Mouse (Mus musculus): ENCODE measurements around the gene Mapk6. TPM values are rescaled to one million over a fixed set of nuclear protein-coding genes. Genes with fewer than 3 reads are reported as not detected.

The Mapk6 gene
- polyA plus RNA-seq, 1 experiment from 2014 or later = 15.4 TPM

- no peak overlapping the region for H3K27ac ChIP-seq (replicated peaks)
- H3K4me2 ChIP-seq = no peak overlapping the region
- WGBS (ENCODE audit: insufficient replicate concordance) = 71% methylated on average over 4 of the region's 4 CpGs
- no peak overlapping the region for H3K4me3 ChIP-seq (replicated peaks)
- H3K9ac ChIP-seq = no peak overlapping the region
- H3K27me3 ChIP-seq = no peaks in the 10 kb centered on the region; the same call in 1 of the 2 replicates
- no peaks in the 10 kb centered on the region for H3K9me3 ChIP-seq (replicated peaks)
- peaks cover 26% of the 10 kb centered on the region for H3K4me1 ChIP-seq (replicated peaks)
- no peak for ATAC-seq (ENCODE audit: insufficient read depth)
- no peaks in the 10 kb centered on the region for H3K36me3 ChIP-seq (replicated peaks)
Observed at GRCm38 (mm10) chr9:75435291-75435690, 25.5 kb upstream of the Mapk6 start.

DNA sequence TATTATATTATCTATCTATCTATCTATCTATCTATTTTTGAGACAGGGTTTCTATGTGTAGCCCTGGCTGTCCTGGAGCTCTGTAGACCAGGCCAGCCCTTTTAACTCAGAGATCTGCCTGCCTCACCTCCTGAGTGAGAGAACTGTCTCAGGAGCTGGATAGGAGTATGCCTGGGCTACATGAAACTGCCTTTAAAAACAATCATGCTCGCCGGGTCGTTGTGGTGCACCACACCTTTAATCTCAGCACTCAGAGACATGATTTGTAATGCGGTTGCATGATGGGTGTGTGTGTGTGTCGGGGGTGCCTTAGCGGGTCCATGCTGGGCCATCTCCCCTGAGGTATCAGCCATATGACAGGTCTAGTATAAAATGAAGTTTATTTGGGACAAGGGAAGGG, 25.1 kb upstream of the Mapk6 start:
- no peak overlapping the region for H3K4me2 ChIP-seq
- no peaks in the 10 kb centered on the region; the same call in 1 of the 2 replicates for H3K27me3 ChIP-seq
- peaks cover 26% of the 10 kb centered on the region for H3K4me1 ChIP-seq (replicated peaks)
- H3K27ac ChIP-seq (replicated peaks) = no peak overlapping the region
- no peaks in the 10 kb centered on the region for H3K9me3 ChIP-seq (replicated peaks)
- H3K4me3 ChIP-seq (replicated peaks) = no peak overlapping the region
- WGBS (ENCODE audit: insufficient replicate concordance) = 52% methylated on average over 6 of the region's 6 CpGs
- H3K9ac ChIP-seq = no peak overlapping the region
- ATAC-seq (ENCODE audit: insufficient read depth) = no peak
- H3K36me3 ChIP-seq (replicated peaks) = no peaks in the 10 kb centered on the region

DNA sequence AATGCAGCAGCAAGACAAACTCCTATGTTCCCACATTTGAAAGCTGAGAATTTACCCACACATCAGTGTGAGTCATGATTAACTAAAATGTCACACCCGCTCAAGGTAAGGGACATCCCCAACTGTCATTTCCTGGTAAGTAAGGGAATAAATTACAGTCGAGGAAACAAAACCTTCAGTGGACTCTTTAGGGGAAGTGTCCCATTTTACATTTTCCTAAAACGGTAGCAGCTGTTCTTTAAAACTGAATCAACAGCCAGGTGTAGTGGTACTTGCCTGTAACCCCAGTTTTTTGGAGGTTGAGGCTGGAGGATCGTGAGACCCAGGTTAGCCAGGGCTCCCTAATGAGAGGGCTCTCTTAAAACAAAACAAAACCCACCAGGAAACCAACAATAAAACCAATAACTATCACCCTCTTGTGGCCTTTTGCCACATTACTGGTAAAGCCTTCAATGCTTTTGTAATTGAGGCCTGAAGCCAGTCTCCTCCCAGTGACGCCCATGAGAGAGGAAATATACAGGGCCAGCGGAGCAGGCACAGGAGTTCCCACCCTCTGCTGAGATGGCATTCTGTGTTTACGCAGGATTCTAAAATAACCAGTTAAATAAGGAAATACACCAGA, 24.5 kb upstream of the Mapk6 start:
- WGBS (ENCODE audit: insufficient replicate concordance) = 10% methylated on average over 7 of the region's 7 CpGs
- Histone ChIP-seq H3K36me3 (replicated peaks) (no peaks in the 10 kb centered on the region), H3K4me3 (replicated peaks) (no peak overlapping the region), H3K9ac (no peak overlapping the region), H3K4me1 (replicated peaks) (peaks cover 26% of the 10 kb centered on the region), H3K4me2 (no peak overlapping the region), H3K27me3 (no peaks in the 10 kb centered on the region; the same call in 1 of the 2 replicates), H3K9me3 (replicated peaks) (no peaks in the 10 kb centered on the region), H3K27ac (replicated peaks) (no peak overlapping the region)
- ATAC-seq (ENCODE audit: insufficient read depth) = no peak

DNA sequence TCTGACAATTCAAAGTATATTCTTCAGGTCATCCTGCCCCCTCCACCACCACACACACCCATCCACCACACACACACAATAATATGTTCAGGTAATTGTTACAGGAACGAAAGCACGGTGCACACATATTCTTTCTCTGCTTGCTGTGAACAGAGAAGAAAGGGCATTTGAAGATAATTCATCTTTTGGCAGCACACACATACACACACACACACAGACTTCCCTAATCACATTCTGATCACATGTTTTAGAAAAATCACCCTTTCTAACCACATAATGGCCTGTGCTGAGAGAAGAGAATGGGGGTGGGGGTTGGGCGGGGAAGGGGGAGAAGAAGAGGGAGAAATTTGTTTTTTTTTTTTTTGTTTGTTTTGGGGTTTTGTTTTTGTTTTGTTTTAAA, 22.9 kb upstream of the Mapk6 start:
- ATAC-seq (ENCODE audit: insufficient read depth) = no peak
- H3K9me3 ChIP-seq (replicated peaks) = no peaks in the 10 kb centered on the region
- no peaks in the 10 kb centered on the region; the same call in 1 of the 2 replicates for H3K27me3 ChIP-seq
- 64% methylated on average over 3 of the region's 3 CpGs for WGBS (ENCODE audit: insufficient replicate concordance)
- peaks cover 23% of the 10 kb centered on the region for H3K4me1 ChIP-seq (replicated peaks)
- H3K4me2 ChIP-seq = no peak overlapping the region
- no peak overlapping the region for H3K27ac ChIP-seq (replicated peaks)
- H3K9ac ChIP-seq = no peak overlapping the region
- H3K36me3 ChIP-seq (replicated peaks) = no peaks in the 10 kb centered on the region
- no peak overlapping the region for H3K4me3 ChIP-seq (replicated peaks)

DNA sequence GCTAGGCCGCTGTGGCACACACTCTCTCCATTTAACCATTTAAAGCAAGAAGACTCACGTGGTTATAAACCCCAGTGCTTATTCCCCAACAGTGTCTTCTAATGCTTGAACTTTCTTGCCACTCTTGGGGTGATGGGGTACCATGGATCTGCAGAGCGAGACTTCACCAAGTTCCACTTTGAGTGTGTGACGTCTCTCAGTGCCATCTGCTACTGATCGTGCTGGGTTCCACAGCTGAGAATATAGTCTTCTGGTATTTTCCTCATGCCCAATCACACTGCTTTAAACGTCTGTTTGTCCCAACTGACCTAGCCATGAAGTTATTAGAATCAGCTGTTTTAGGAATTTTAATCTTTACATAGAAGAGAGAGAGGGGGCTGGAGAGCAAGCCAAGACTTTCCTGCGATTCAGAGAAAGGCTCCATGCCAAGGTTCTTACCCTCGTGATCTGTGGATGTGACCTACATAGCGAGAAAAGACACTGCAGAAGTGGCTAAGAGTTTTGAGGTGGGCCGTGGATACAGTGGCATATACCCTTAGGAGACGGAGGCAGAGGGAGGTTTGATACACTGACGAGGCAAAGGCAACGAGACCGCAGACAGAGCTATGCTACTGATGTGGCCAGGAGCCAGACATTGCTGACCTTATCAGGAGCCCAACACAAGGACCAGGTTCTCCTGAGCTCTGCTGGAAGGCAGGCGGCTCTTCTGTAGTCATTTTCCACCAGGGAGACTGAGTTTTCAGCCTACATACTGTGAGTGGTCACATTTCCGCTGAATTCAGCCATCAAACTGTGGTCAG, 21.2 kb upstream of the Mapk6 start:
- H3K4me1 ChIP-seq (replicated peaks) = peaks cover 22% of the 10 kb centered on the region
- H3K27ac ChIP-seq (replicated peaks) = no peak overlapping the region
- no peaks in the 10 kb centered on the region for H3K36me3 ChIP-seq (replicated peaks)
- H3K9ac ChIP-seq = no peak overlapping the region
- WGBS (ENCODE audit: insufficient replicate concordance) = 48% methylated on average over 16 of the region's 16 CpGs
- peak; percentile 36; the same call in 1 of the 2 replicates for ATAC-seq (ENCODE audit: insufficient read depth)
- H3K27me3 ChIP-seq = no peaks in the 10 kb centered on the region; the same call in 1 of the 2 replicates
- no peak overlapping the region for H3K4me2 ChIP-seq
- H3K9me3 ChIP-seq (replicated peaks) = no peaks in the 10 kb centered on the region
- no peak overlapping the region for H3K4me3 ChIP-seq (replicated peaks)

GRCm38 (mm10) chr9:75429657-75430056, 19.9 kb upstream of the Mapk6 start:
- Histone ChIP-seq H3K4me2 (no peak overlapping the region), H3K4me1 (replicated peaks) (peaks cover 16% of the 10 kb centered on the region; the same call in 1 of the 2 replicates), H3K36me3 (replicated peaks) (no peaks in the 10 kb centered on the region), H3K9me3 (replicated peaks) (no peaks in the 10 kb centered on the region), H3K27ac (replicated peaks) (no peak overlapping the region), H3K27me3 (no peaks in the 10 kb centered on the region), H3K4me3 (replicated peaks) (no peak overlapping the region), H3K9ac (no peak overlapping the region)
- WGBS (ENCODE audit: insufficient replicate concordance) = 62% methylated on average over 1 of the region's 1 CpGs
- ATAC-seq (ENCODE audit: insufficient read depth) = no peak

DNA sequence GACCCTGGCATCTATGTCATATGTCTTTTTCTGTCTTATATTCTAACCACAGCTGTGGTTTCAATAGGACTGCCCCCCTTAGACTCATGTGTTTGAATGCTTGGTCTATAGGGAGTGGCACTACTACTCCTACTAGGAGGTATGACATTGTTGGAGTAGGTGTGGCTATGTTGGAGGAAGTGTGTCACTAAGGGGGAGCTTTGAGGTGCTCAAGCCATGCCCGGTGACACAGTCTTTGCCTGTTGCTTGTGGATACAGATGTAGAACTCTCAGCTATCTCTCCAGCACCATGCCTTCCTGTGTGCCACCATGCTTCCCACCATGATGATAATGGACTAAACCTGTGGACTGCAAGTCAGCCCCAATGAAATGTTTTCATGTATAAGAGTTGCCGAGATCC, 19.2 kb upstream of the Mapk6 start:
- Histone ChIP-seq H3K27me3 (no peaks in the 10 kb centered on the region), H3K4me1 (replicated peaks) (peaks cover 12% of the 10 kb centered on the region; the same call in 1 of the 2 replicates), H3K9ac (no peak overlapping the region), H3K4me3 (replicated peaks) (no peak overlapping the region), H3K36me3 (replicated peaks) (no peaks in the 10 kb centered on the region), H3K27ac (replicated peaks) (no peak overlapping the region), H3K4me2 (no peak overlapping the region), H3K9me3 (replicated peaks) (no peaks in the 10 kb centered on the region)
- 22% methylated on average over 2 of the region's 2 CpGs for WGBS (ENCODE audit: insufficient replicate concordance)
- 0 out of 2 replicates have a peak, but pooled peaks have one; percentile 37 for ATAC-seq (ENCODE audit: insufficient read depth)

DNA sequence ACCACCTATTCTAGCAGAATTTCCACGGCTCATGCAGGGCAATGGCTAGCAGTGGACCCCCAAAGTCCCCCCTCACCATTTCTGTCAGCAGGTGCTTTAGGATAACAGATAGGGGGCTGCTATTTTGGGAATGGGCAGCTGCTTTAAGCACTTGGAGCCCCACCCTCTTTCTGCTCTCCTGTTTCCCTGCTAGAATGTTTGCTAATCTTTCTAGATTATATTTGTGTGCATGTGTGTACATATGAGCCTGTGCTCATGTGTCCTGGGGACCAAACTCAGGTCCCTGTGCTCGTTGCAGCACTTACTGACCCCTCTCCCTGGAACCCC, 18.4 kb upstream of the Mapk6 start:
- peaks cover 10% of the 10 kb centered on the region; the same call in 1 of the 2 replicates for H3K4me1 ChIP-seq (replicated peaks)
- no peak for ATAC-seq (ENCODE audit: insufficient read depth)
- no peaks in the 10 kb centered on the region for H3K9me3 ChIP-seq (replicated peaks)
- no peak overlapping the region for H3K4me3 ChIP-seq (replicated peaks)
- H3K36me3 ChIP-seq (replicated peaks) = no peaks in the 10 kb centered on the region
- H3K27me3 ChIP-seq = no peaks in the 10 kb centered on the region
- whole genome bisulfite sequencing (ENCODE audit: insufficient replicate concordance) = 55% methylated on average over 2 of the region's 2 CpGs
- no peak overlapping the region for H3K27ac ChIP-seq (replicated peaks)
- no peak overlapping the region for H3K9ac ChIP-seq
- no peak overlapping the region for H3K4me2 ChIP-seq

GRCm38 (mm10) chr9:75427366-75428273, 17.8 kb upstream of the Mapk6 start:
- H3K9me3 ChIP-seq (replicated peaks) = no peaks in the 10 kb centered on the region
- ATAC-seq (ENCODE audit: insufficient read depth) = no peak
- H3K4me3 ChIP-seq (replicated peaks) = no peak overlapping the region
- H3K27ac ChIP-seq (replicated peaks) = no peak overlapping the region
- no peak overlapping the region for H3K4me2 ChIP-seq
- H3K9ac ChIP-seq = no peak overlapping the region
- H3K4me1 ChIP-seq (replicated peaks) = peaks cover 10% of the 10 kb centered on the region; the same call in 1 of the 2 replicates
- H3K27me3 ChIP-seq = no peaks in the 10 kb centered on the region
- WGBS (ENCODE audit: insufficient replicate concordance) = 57% methylated on average over 9 of the region's 9 CpGs
- H3K36me3 ChIP-seq (replicated peaks) = no peaks in the 10 kb centered on the region

DNA sequence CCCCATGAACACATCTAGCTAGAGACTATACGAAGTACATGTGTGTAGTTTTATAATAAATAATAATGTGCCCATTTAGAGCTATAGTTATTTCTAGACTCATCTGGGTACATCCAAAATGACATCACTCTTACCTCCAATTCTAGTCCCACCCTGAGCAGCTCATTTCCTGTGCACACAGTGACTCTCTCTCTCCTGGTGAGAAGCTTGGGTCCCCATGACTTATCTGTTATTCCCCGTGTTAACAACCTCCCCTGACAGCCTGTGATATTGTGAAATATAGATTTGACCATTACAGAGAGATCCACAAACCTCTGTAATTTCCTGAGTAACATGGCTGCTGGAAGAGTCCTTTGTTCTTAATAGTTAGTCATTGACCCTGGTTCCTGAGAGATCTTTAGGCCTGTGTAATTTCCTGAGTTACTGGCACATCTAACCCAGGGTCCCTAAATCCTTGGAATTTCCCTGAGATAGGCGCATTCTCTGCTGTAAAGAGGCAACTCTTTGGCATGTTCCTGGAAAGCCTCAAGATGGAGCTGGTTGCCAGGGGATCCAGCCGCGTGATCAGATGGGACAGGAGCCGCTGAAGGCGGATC, 16.1 kb upstream of the Mapk6 start:
- Histone ChIP-seq H3K4me2 (no peak overlapping the region), H3K4me1 (replicated peaks) (0 out of 2 replicates have a peak, but pooled peaks cover 4% of the 10 kb centered on the region), H3K27ac (replicated peaks) (no peak overlapping the region), H3K27me3 (no peaks in the 10 kb centered on the region), H3K36me3 (replicated peaks) (no peaks in the 10 kb centered on the region), H3K9me3 (replicated peaks) (no peaks in the 10 kb centered on the region), H3K9ac (no peak overlapping the region), H3K4me3 (replicated peaks) (no peak overlapping the region)
- WGBS (ENCODE audit: insufficient replicate concordance) = 64% methylated on average over 7 of the region's 7 CpGs
- ATAC-seq (ENCODE audit: insufficient read depth) = no peak

Data from liver, embryonic 15.5 days (tissue).